Mouse (Mus musculus) megakaryocyte, embryonic 14.5 days (primary cell): ENCODE results near the gene Rnf123. TPM values are rescaled to one million over a fixed set of nuclear protein-coding genes. Genes with fewer than 3 reads are reported as not detected.
A peak's percentile ranks its signal among the peaks of the same experiment; 100 is the strongest.

Source experiments
- H3K27me3 ChIP-seq: replicated peaks from 2 replicates; pipeline ENCODE3; 2012; ENCODE audit warnings: inconsistent platforms
- H3K36me3 ChIP-seq: replicated peaks from 2 replicates; pipeline ENCODE3; 2012; ENCODE audit warnings: low read length, inconsistent platforms, mixed read lengths
- H3K4me1 ChIP-seq: 2 replicates; pipeline ENCODE4 v1.6.1; 2012; ENCODE audit warnings: inconsistent platforms
- H3K4me3 ChIP-seq: replicated peaks from 2 replicates; pipeline ENCODE3; 2012; ENCODE audit warnings: moderate library complexity, mild to moderate bottlenecking, inconsistent platforms
- H3K9me3 ChIP-seq: 2 replicates; pipeline ENCODE4 v1.6.1; 2012; ENCODE audit warnings: inconsistent platforms
- FLI1 ChIP-seq: IDR thresholded peaks from 2 replicates; pipeline ENCODE4 v1.6.1; 2012; ENCODE audit warnings: low read length, inconsistent platforms, mixed read lengths
- GATA1 ChIP-seq: IDR thresholded peaks from 3 replicates; pipeline ENCODE4 v1.6.1; 2012; ENCODE audit warnings: mixed read lengths, low read length, inconsistent platforms, borderline replicate concordance
- polyA plus RNA-seq: library from polyadenylated mRNA; stranded (reverse); fragments of >175 nt; gene quantifications from 2 replicates; pipeline ENCODE4 v1.2.3, GENCODE M21; 2012; ENCODE audit warnings: low replicate concordance; ENCODE audit not compliant: insufficient read depth

The Rnf123 gene
- polyA plus RNA-seq, 1 experiment = 73.7 TPM

- Histone ChIP-seq H3K27me3 (peaks cover 66% of the 10 kb centered on the region), H3K4me3 (peak overlapping the region; percentile 80), H3K9me3 (peaks cover 13% of the 10 kb centered on the region; the same call in 1 of the 2 replicates), H3K4me1 (peaks cover 46% of the 10 kb centered on the region), H3K36me3 (no peaks in the 10 kb centered on the region)
- TF ChIP-seq FLI1 (no peak), GATA1 (no peak)
Observed at GRCm38 (mm10) chr9:108105549-108105863, 22.4 kb upstream of the Rnf123 start.

- H3K36me3 ChIP-seq = no peaks in the 10 kb centered on the region
- H3K9me3 ChIP-seq = peaks cover 13% of the 10 kb centered on the region; the same call in 1 of the 2 replicates
- H3K27me3 ChIP-seq = peaks cover 60% of the 10 kb centered on the region
- peak overlapping the region; percentile 80 for H3K4me3 ChIP-seq
- no peak for TF ChIP-seq GATA1
- no peak for TF ChIP-seq FLI1
- peaks cover 45% of the 10 kb centered on the region for H3K4me1 ChIP-seq
Observed at GRCm38 (mm10) chr9:108104766-108105548, 21.8 kb upstream of the Rnf123 start.

- Histone ChIP-seq H3K4me1 (peaks cover 28% of the 10 kb centered on the region), H3K4me3 (no peak overlapping the region), H3K9me3 (0 out of 2 replicates have a peak, but pooled peaks cover 1% of the 10 kb centered on the region), H3K36me3 (no peaks in the 10 kb centered on the region), H3K27me3 (peaks cover 19% of the 10 kb centered on the region)
- no peak for TF ChIP-seq GATA1
- TF ChIP-seq FLI1 = no peak
Observed at GRCm38 (mm10) chr9:108099619-108100018, 16.5 kb upstream of the Rnf123 start.

- H3K4me1 ChIP-seq = peaks cover 32% of the 10 kb centered on the region
- H3K27me3 ChIP-seq = peaks cover 7% of the 10 kb centered on the region
- no peaks in the 10 kb centered on the region for H3K9me3 ChIP-seq
- peaks cover 23% of the 10 kb centered on the region for H3K36me3 ChIP-seq
- TF ChIP-seq FLI1 (no peak), GATA1 (no peak)
- H3K4me3 ChIP-seq = peak overlapping the region; percentile 38
Observed at GRCm38 (mm10) chr9:108095949-108096712, 13.0 kb upstream of the Rnf123 start.

- peak overlapping the region; percentile 98 for H3K4me3 ChIP-seq
- peaks cover 30% of the 10 kb centered on the region for H3K4me1 ChIP-seq
- peaks cover 4% of the 10 kb centered on the region for H3K27me3 ChIP-seq
- H3K9me3 ChIP-seq = no peaks in the 10 kb centered on the region
- TF ChIP-seq GATA1 (no peak), FLI1 (no peak)
- peaks cover 30% of the 10 kb centered on the region for H3K36me3 ChIP-seq
Observed at GRCm38 (mm10) chr9:108095518-108095917, 12.4 kb upstream of the Rnf123 start.

- Histone ChIP-seq H3K9me3 (no peaks in the 10 kb centered on the region), H3K36me3 (peaks cover 35% of the 10 kb centered on the region), H3K4me3 (peak overlapping the region; percentile 98), H3K27me3 (peaks cover 4% of the 10 kb centered on the region), H3K4me1 (peaks cover 30% of the 10 kb centered on the region)
- TF ChIP-seq GATA1 (no peak), FLI1 (no peak)
Observed at GRCm38 (mm10) chr9:108094998-108095411, 11.9 kb upstream of the Rnf123 start.

GRCm38 (mm10) chr9:108094184-108094941 lies 11.2 kb upstream of the Rnf123 start, which contains the start of gene Apeh:
TSS of gene Apeh (minus strand) at chr9:108094606.
- peaks cover 30% of the 10 kb centered on the region for H3K4me1 ChIP-seq
- H3K36me3 ChIP-seq = peaks cover 41% of the 10 kb centered on the region

GRCm38 (mm10) chr9:108093586-108093985 lies 10.4 kb upstream of the Rnf123 start:
- Histone ChIP-seq H3K36me3 (peaks cover 49% of the 10 kb centered on the region), H3K4me1 (peaks cover 30% of the 10 kb centered on the region), H3K27me3 (peaks cover 2% of the 10 kb centered on the region), H3K4me3 (peak overlapping the region; percentile 98), H3K9me3 (no peaks in the 10 kb centered on the region)
- TF ChIP-seq FLI1 (no peak), GATA1 (no peak)

More at GRCm38 (mm10) chr9:108094184-108094941, 11.2 kb upstream of the Rnf123 start, which contains the start of gene Apeh:
- Histone ChIP-seq H3K27me3 (peaks cover 2% of the 10 kb centered on the region), H3K9me3 (no peaks in the 10 kb centered on the region), H3K4me3 (peak within 1 kb of the TSS; percentile 98)
- TF ChIP-seq GATA1 (no peak), FLI1 (peak; percentile 40; the same call in 1 of the 2 replicates)

GRCm38 (mm10) chr9:108090611-108091120 lies 7.5 kb upstream of the Rnf123 start:
- Histone ChIP-seq H3K4me1 (peaks cover 32% of the 10 kb centered on the region), H3K9me3 (no peaks in the 10 kb centered on the region), H3K27me3 (no peaks in the 10 kb centered on the region), H3K4me3 (no peak overlapping the region), H3K36me3 (peaks cover 78% of the 10 kb centered on the region)
- no peak for TF ChIP-seq FLI1
- no peak for TF ChIP-seq GATA1
